Mouse (Mus musculus): ENCODE measurements around the gene Bbs9. TPM values are rescaled to one million over a fixed set of nuclear protein-coding genes. Genes with fewer than 3 reads are reported as not detected.

Bbs9 gene
- polyA plus RNA-seq, 1 experiment from 2014 or later = 3.2 TPM

GRCm38 (mm10) chr9:22468899-22469259 is 6.6 kb upstream of the Bbs9 start:
- Histone ChIP-seq H3K9me3 (replicated peaks) (no peaks in the 10 kb centered on the region), H3K36me3 (peaks cover 11% of the 10 kb centered on the region), H3K4me2 (no peak overlapping the region), H3K9ac (no peak overlapping the region), H3K27me3 (no peaks in the 10 kb centered on the region), H3K4me1 (replicated peaks) (peaks cover 21% of the 10 kb centered on the region), H3K27ac (no peak overlapping the region), H3K4me3 (replicated peaks) (no peak overlapping the region)
- DNase-seq (no peak), ATAC-seq (ENCODE audit: low read depth) (no peak)
- WGBS (ENCODE audit: insufficient replicate concordance) = 57% methylated on average over 8 of the region's 8 CpGs

GRCm38 (mm10) chr9:22469643-22470042 is 5.9 kb upstream of the Bbs9 start, which contains the start of gene Rp9:
Rp9 (minus strand) TSS chr9:22469743.
- no peaks in the 10 kb centered on the region for H3K27me3 ChIP-seq
- H3K9ac ChIP-seq = peak within 1 kb of the TSS; percentile 94
- WGBS (ENCODE audit: insufficient replicate concordance) = 75% methylated on average over 3 of the region's 3 CpGs

GRCm38 (mm10) chr9:22476265-22476664 is 750 bp downstream of the Bbs9 start:
- H3K4me1 ChIP-seq (replicated peaks) = peaks cover 19% of the 10 kb centered on the region
- no peaks in the 10 kb centered on the region for H3K9me3 ChIP-seq (replicated peaks)
- H3K9ac ChIP-seq = peak overlapping the region; percentile 70
- H3K4me2 ChIP-seq = peak overlapping the region; percentile 84
- H3K27ac ChIP-seq = peak overlapping the region; percentile 66
- H3K36me3 ChIP-seq = no peaks in the 10 kb centered on the region
- 8% methylated on average over 10 of the region's 10 CpGs for WGBS (ENCODE audit: insufficient replicate concordance)
- H3K27me3 ChIP-seq = no peaks in the 10 kb centered on the region
- H3K4me3 ChIP-seq (replicated peaks) = peak overlapping the region; percentile 69
- DNase-seq = no peak
- no peak for ATAC-seq (ENCODE audit: low read depth)

More at GRCm38 (mm10) chr9:22469643-22470042, 5.9 kb upstream of the Bbs9 start, which contains the start of gene Rp9:
- ATAC-seq (ENCODE audit: low read depth) = no peak
- Histone ChIP-seq H3K27ac (peak within 1 kb of the TSS; percentile 39; the same call in 1 of the 2 replicates), H3K9me3 (replicated peaks) (no peaks in the 10 kb centered on the region), H3K36me3 (peaks cover 10% of the 10 kb centered on the region), H3K4me1 (replicated peaks) (peaks cover 21% of the 10 kb centered on the region), H3K4me2 (peak within 1 kb of the TSS; percentile 98), H3K4me3 (replicated peaks) (peak within 1 kb of the TSS; percentile 88)
- DNase-seq = no peak

- no peak overlapping the region for H3K4me3 ChIP-seq (replicated peaks)
- peaks cover 15% of the 10 kb centered on the region for H3K4me1 ChIP-seq (replicated peaks)
- no peak for ATAC-seq (ENCODE audit: low read depth)
- no peak for DNase-seq
- H3K9me3 ChIP-seq (replicated peaks) = no peaks in the 10 kb centered on the region
- H3K36me3 ChIP-seq = no peaks in the 10 kb centered on the region
- H3K4me2 ChIP-seq = no peak overlapping the region
- H3K27me3 ChIP-seq = no peaks in the 10 kb centered on the region
- no peak overlapping the region for H3K9ac ChIP-seq
- 83% methylated on average over 8 of the region's 8 CpGs for WGBS (ENCODE audit: insufficient replicate concordance)
- no peak overlapping the region for H3K27ac ChIP-seq
Measured at GRCm38 (mm10) chr9:22478946-22479345, 3.4 kb downstream of the Bbs9 start.

GRCm38 (mm10) chr9:22483866-22484561 is 8.5 kb downstream of the Bbs9 start:
- 79% methylated on average over 8 of the region's 8 CpGs for WGBS (ENCODE audit: insufficient replicate concordance)
- Histone ChIP-seq H3K27ac (no peak overlapping the region), H3K36me3 (no peaks in the 10 kb centered on the region)

GRCm38 (mm10) chr9:22484562-22485308 is 9.2 kb downstream of the Bbs9 start:
- WGBS (ENCODE audit: insufficient replicate concordance) = 57% methylated on average over 12 of the region's 12 CpGs
- H3K27me3 ChIP-seq = no peaks in the 10 kb centered on the region
- no peaks in the 10 kb centered on the region for H3K9me3 ChIP-seq (replicated peaks)
- H3K4me2 ChIP-seq = no peak overlapping the region
- H3K4me3 ChIP-seq (replicated peaks) = no peak overlapping the region
- no peak overlapping the region for H3K27ac ChIP-seq
- H3K9ac ChIP-seq = no peak overlapping the region
- DNase-seq = no peak
- no peaks in the 10 kb centered on the region for H3K4me1 ChIP-seq (replicated peaks)
- H3K36me3 ChIP-seq = no peaks in the 10 kb centered on the region
- no peak for ATAC-seq (ENCODE audit: low read depth)

More at GRCm38 (mm10) chr9:22483866-22484561, 8.5 kb downstream of the Bbs9 start:
- H3K27me3 ChIP-seq = no peaks in the 10 kb centered on the region
- no peak for ATAC-seq (ENCODE audit: low read depth)
- no peaks in the 10 kb centered on the region for H3K4me1 ChIP-seq (replicated peaks)
- H3K4me2 ChIP-seq = no peak overlapping the region
- no peak overlapping the region for H3K4me3 ChIP-seq (replicated peaks)
- no peaks in the 10 kb centered on the region for H3K9me3 ChIP-seq (replicated peaks)
- DNase-seq = no peak
- H3K9ac ChIP-seq = no peak overlapping the region

GRCm38 (mm10) chr9:22486211-22486610 is 10.7 kb downstream of the Bbs9 start:
- ATAC-seq (ENCODE audit: low read depth) = no peak
- WGBS (ENCODE audit: insufficient replicate concordance) = 76% methylated on average over 7 of the region's 7 CpGs

GRCm38 (mm10) chr9:22488963-22489362 is 13.4 kb downstream of the Bbs9 start:
- H3K4me2 ChIP-seq = no peak overlapping the region
- H3K4me3 ChIP-seq (replicated peaks) = no peak overlapping the region
- H3K9ac ChIP-seq = no peak overlapping the region
- H3K27ac ChIP-seq = no peak overlapping the region
- H3K9me3 ChIP-seq (replicated peaks) = no peaks in the 10 kb centered on the region
- no peaks in the 10 kb centered on the region for H3K4me1 ChIP-seq (replicated peaks)
- DNase-seq = no peak
- H3K27me3 ChIP-seq = no peaks in the 10 kb centered on the region
- no peaks in the 10 kb centered on the region for H3K36me3 ChIP-seq
- WGBS (ENCODE audit: insufficient replicate concordance) = 65% methylated on average over 9 of the region's 9 CpGs
- no peak for ATAC-seq (ENCODE audit: low read depth)

More at GRCm38 (mm10) chr9:22486211-22486610, 10.7 kb downstream of the Bbs9 start:
- no peak for DNase-seq
- H3K9ac ChIP-seq = no peak overlapping the region
- no peaks in the 10 kb centered on the region for H3K27me3 ChIP-seq
- no peaks in the 10 kb centered on the region for H3K9me3 ChIP-seq (replicated peaks)
- H3K4me2 ChIP-seq = no peak overlapping the region
- no peak overlapping the region for H3K4me3 ChIP-seq (replicated peaks)
- no peaks in the 10 kb centered on the region for H3K4me1 ChIP-seq (replicated peaks)
- H3K27ac ChIP-seq = no peak overlapping the region
- no peaks in the 10 kb centered on the region for H3K36me3 ChIP-seq

- Histone ChIP-seq H3K4me1 (replicated peaks) (no peaks in the 10 kb centered on the region), H3K9me3 (replicated peaks) (no peaks in the 10 kb centered on the region), H3K9ac (no peak overlapping the region), H3K4me2 (no peak overlapping the region), H3K4me3 (replicated peaks) (no peak overlapping the region), H3K27ac (no peak overlapping the region), H3K27me3 (no peaks in the 10 kb centered on the region), H3K36me3 (no peaks in the 10 kb centered on the region)
- WGBS (ENCODE audit: insufficient replicate concordance) = 59% methylated on average over 9 of the region's 9 CpGs
- ATAC-seq (ENCODE audit: low read depth) = no peak; the same call in 1 of the 2 replicates
- DNase-seq = no peak
Measured at GRCm38 (mm10) chr9:22494203-22494807, 18.8 kb downstream of the Bbs9 start.

GRCm38 (mm10) chr9:22495133-22495532 is 19.6 kb downstream of the Bbs9 start:
- Histone ChIP-seq H3K27ac (no peak overlapping the region), H3K9ac (no peak overlapping the region), H3K9me3 (replicated peaks) (no peaks in the 10 kb centered on the region), H3K27me3 (no peaks in the 10 kb centered on the region), H3K4me1 (replicated peaks) (no peaks in the 10 kb centered on the region), H3K4me2 (no peak overlapping the region), H3K36me3 (no peaks in the 10 kb centered on the region), H3K4me3 (replicated peaks) (no peak overlapping the region)
- no peak for DNase-seq
- WGBS (ENCODE audit: insufficient replicate concordance) = 71% methylated on average over 2 of the region's 2 CpGs
- no peak for ATAC-seq (ENCODE audit: low read depth)

GRCm38 (mm10) chr9:22497021-22497767 is 21.7 kb downstream of the Bbs9 start:
- H3K9ac ChIP-seq = no peak overlapping the region
- H3K27ac ChIP-seq = no peak overlapping the region
- ATAC-seq (ENCODE audit: low read depth) (no peak), DNase-seq (no peak)
- H3K4me3 ChIP-seq (replicated peaks) = no peak overlapping the region
- no peak overlapping the region for H3K4me2 ChIP-seq
- no peaks in the 10 kb centered on the region for H3K27me3 ChIP-seq
- H3K4me1 ChIP-seq (replicated peaks) = no peaks in the 10 kb centered on the region
- no peaks in the 10 kb centered on the region for H3K36me3 ChIP-seq
- H3K9me3 ChIP-seq (replicated peaks) = no peaks in the 10 kb centered on the region
- WGBS (ENCODE audit: insufficient replicate concordance) = 62% methylated on average over 6 of the region's 6 CpGs
